Mouse (Mus musculus): ENCODE results near the gene Pdk2.

Gene Pdk2

GRCm38 (mm10) chr11:95071266-95071665 lies 30.1 kb upstream of the Pdk2 start:
- DNase-seq (ENCODE audit: extremely low read depth, insufficient read length, low spot score), result peak; percentile 47

DNA sequence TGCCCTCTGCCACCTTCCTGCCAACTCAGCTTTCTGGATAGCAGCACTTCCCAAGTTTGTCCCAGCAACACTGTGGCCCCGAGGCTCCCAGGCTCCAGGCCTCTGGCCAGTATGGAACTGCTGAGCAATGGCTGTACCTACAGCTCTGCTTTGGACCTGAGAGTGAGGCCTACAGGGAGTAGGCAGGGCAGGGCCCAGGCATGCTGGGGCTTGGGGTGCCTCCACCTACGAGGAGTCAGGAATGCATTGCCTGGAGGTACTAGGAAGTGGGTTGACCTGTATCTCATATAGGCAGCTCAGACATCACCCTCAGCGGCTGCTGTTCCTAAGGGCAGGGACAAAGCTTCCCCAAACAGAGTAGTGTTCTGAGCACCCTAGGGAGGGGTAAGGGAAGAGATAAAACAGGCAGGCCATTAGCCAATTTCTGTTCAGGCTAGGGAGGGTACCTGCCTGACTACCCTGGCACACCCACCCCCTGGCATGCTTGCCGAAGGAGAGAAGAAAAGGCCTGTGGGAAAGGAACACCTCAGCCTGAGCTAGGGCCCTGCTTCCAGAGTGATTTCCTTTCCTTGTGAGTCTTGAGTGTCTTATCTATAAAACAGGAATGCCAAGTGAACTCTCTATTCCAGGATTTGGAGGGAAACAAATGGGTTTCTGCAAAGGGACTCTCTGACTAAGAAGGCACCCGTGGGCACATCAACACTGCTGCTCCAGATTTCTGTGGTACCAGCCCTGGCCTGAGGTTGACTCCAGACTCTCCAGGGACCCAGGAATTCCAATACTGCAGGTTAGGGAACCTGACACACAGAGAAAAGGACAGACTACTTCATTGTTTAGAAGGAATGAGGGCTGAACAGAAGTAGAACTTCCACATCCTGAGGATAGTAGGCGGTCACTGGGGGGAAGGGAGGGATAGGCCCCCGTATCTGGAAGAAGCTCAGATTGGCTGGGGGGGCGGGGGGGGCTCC lies 29.3 kb upstream of the Pdk2 start:
- DNase-seq (ENCODE audit: extremely low read depth, insufficient read length, low spot score), result no peak

GRCm38 (mm10) chr11:95069226-95069957 lies 28.2 kb upstream of the Pdk2 start:
- DNase-seq (ENCODE audit: extremely low read depth, insufficient read length, low spot score), result no peak

DNA sequence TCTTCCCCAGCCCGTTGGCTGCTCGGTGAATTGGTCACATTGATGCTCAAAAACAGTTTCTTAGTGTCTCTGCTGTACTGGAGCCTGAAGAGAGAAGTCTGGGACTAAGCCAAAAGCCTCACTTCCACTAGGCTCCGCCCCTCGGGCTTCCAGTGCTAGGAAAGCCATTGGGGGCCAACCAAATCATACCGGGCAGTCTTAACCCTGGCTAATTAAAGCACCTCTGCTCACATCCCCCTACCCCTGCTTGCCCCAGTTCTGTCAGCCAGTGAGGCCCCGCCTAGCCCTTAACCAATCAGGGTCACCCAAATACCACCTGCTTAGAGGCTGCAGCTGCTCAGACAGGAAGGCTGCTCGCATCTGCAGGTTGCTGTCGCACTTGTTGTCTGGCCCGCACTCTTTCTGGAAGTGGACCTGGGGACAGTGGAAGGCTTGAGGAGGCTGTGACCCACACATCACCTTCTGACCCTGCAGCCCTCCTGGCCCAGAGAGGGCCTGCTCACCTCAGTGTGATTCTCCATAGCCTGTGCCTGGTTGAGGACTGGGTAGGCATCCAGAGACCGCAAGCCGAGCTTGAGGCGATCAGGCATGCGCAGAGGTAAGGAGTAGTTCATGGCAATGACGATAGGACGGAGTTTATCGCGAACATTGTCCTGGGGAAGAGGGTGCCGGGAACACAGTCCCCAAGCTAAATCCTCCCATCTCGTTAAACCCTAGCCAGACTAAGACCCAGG lies 15.8 kb upstream of the Pdk2 start:
- DNase-seq (ENCODE audit: extremely low read depth, insufficient read length, low spot score), result no peak

DNA sequence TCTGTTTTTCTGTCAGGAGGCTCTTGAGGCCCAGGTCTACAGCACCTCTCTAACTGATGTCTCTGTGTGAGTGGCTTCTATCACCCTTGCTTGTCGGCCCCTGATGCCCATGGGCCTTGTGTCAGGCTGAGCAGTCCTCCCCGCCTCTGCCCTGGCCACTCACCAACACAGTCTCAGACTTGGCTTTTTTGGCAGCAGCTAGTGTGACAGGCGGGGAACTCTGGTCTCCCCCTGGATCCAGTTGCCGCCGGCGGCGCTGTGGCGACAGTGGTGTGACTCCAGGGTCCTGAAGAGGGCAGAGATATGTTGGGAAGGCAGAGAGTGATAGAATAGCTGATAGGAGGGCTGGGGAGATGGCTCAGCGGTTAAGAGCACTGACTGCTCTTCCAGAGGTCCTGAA lies 11.9 kb upstream of the Pdk2 start:
- DNase-seq (ENCODE audit: extremely low read depth, insufficient read length, low spot score), result no peak

DNA sequence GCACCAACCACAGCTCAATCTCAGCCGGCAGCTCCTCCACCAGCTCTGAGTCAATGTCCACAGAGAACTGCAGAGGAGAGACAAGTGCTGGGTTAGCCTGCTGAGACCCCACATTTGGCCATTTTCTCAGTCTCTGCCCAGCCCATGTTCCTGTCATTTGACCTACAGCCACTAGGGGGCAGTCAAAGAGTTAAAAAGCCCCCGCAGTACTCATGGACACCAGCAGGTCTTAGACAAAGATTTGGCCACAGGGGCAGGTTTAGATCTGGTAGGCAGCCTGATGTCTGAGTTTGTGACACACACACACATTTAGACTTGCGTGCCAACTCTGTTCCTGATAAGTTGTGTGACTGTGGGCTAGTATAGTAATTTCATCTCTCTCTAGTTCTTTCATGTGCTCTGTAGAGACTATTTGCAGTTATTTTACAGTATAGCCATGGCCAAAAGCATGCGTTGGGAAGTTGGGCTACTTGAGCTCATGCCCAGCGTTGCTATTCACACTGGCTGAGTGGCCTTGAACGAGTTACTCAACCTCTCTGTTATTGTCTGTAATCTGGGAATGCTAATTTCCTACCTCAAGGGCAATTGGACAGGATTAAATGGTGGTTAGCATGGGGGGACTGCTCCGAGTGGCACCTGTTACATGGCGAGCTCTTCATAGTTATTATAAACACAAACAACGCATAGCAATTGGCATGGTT lies 6.0 kb upstream of the Pdk2 start:
- DNase-seq (ENCODE audit: extremely low read depth, insufficient read length, low spot score), result no peak

DNA sequence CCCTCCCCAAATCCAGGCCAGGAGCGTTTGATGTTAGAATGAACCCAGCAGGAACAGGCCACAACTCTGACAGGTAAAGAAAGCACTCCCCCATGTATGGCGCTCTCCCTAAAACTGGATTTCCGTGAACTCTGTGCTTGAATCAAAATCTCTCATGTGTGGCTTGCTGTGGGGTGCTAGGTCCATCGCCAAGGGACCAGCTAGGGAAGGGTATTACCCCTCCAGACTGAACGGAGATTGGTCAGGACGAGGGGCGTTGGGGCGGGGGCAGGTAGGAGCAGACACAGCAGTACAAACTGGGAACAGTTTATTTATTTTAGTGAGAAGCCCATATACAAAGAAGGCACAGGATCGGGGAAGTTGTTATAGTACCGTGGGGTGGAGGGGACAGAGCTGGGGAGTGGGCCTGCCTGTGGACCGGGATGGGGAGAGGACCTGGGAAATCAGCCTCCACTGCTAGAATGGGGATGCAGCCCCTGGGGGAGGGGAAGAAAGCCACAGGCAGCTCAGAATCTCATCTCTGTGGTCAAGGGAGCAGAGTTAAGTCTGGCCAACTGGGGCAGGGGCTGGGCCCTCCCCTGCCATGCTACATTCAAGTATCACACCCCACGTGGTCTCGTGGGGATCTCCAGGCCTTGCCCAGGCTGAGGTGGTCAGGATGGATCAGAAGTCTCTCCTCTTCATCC lies 3.2 kb upstream of the Pdk2 start:
- DNase-seq (ENCODE audit: extremely low read depth, insufficient read length, low spot score), result no peak

DNA sequence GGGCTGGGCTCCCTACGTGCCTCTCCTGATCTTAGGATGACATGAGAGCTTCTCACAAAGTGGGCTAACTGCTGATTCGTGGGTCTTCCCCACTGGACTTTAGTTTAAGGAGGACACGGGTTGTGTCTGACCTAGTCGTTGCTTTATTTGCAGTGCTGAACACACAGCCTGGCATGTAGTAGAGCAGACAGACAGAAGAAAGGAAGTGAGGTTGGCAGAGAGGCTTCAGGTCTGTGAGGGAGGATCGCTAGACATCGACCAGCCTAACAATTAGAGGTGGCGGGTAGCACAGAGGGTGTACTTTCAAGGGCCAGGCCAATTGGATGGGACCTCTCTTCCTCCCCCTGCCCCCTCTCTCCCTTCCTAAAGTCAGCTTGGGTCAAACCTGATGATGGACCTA lies 2.5 kb upstream of the Pdk2 start:
- DNase-seq (ENCODE audit: extremely low read depth, insufficient read length, low spot score), result no peak

GRCm38 (mm10) chr11:95043060-95043459 lies 1.9 kb upstream of the Pdk2 start:
- no peak for DNase-seq (ENCODE audit: extremely low read depth, insufficient read length, low spot score)

GRCm38 (mm10) chr11:95042096-95042495 lies 942 bp upstream of the Pdk2 start:
- peak; percentile 66 for DNase-seq (ENCODE audit: extremely low read depth, insufficient read length, low spot score)

- no peak for DNase-seq (ENCODE audit: extremely low read depth, insufficient read length, low spot score)
Measured at GRCm38 (mm10) chr11:95040491-95041138, 539 bp downstream of the Pdk2 start.

- no peak for DNase-seq (ENCODE audit: extremely low read depth, insufficient read length, low spot score)
Measured at GRCm38 (mm10) chr11:95039766-95040165, 1.4 kb downstream of the Pdk2 start.

- DNase-seq (ENCODE audit: extremely low read depth, insufficient read length, low spot score), result no peak
Measured at GRCm38 (mm10) chr11:95038818-95039655, 2.1 kb downstream of the Pdk2 start.

DNA sequence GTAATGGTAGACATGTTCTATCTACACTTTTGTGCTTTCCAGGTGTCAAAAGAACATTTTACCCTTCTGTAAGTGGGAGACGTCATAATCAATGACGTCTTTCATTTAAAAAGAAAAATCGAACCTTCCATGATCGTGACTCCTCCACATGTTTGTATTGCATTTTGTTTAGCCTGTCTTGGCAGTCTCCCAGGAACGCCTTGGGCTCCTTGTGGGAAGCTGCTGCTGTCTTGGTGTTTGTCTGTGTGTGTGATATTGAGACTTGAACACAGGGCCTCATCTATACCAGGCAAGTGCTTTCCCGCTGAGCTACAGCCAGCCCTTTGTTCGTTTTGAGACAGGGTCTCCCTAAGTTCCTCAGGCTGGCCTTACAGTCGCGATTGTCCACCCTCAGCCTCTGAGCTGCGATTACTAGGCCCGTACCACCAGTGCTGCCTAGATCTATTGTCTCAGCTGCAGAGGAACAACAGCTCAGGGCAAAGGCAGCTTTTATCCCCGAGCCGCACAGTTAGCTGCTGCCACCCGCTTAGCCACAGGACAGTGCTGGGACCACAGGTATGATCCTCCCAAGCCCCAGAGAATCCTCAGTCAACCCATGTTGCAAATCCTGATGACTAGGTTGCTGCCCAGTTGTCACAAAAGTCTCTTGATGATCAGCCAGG lies 2.9 kb downstream of the Pdk2 start:
- DNase-seq (ENCODE audit: extremely low read depth, insufficient read length, low spot score), result no peak

DNA sequence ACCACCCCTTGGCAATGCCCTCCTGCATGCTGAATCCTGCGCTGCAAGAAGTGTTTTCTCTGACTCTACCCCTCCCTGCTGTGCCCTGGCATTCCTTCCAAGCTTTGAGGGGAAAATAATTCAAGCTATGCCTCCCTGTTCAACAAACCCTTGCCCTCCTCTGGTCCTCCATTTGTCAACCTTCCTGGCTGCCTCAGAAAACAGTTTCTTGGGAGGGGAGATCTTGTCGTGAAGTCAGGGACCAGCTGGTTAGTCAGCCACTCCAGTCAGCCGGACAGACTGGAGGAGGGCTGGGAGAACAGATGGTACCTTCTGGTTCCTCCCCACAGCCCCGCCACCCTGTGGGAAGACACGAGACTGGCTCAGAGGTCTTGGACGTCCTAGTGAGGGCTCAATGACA lies 3.8 kb downstream of the Pdk2 start:
- no peak for DNase-seq (ENCODE audit: extremely low read depth, insufficient read length, low spot score)

DNA sequence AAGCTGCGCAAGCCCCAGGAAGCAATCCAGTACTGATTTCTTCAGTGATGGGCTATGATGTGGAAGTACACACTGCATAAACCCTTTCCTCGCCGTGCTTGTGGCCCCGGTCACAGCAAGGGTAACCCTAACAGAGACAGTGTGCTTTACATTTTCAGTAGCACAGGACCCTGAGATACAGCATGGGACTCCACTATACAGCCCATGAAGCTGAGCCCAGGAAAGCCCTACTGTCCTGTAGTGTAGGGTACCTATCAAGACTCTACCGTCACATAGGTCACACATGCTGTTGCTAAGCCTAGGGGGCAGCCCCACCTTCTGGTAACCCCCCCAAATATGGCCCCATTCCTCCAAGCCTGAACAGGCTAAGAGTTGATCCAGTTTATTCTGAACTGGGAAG lies 4.6 kb downstream of the Pdk2 start:
- no peak for DNase-seq (ENCODE audit: extremely low read depth, insufficient read length, low spot score)

DNA sequence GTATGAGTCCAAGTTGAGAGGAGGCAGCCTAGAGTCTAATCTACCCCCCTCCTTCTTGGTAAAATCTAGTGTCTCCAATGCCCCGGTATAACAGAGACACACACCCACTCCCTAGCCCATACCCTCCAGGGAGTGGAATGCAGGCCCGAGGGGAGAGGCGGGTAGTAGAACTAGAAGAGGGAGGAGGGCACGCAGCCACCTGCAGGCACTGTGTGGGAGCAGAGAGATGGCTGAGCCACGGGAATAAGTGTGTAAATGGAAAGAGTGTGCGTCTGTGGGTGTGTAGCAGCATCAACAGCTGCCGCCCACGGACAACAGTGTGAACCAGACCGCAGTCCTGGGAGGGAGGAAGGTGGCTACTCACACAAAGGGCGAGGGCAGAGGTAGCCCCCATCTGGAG lies 6.3 kb downstream of the Pdk2 start:
- DNase-seq (ENCODE audit: extremely low read depth, insufficient read length, low spot score), result no peak

DNA sequence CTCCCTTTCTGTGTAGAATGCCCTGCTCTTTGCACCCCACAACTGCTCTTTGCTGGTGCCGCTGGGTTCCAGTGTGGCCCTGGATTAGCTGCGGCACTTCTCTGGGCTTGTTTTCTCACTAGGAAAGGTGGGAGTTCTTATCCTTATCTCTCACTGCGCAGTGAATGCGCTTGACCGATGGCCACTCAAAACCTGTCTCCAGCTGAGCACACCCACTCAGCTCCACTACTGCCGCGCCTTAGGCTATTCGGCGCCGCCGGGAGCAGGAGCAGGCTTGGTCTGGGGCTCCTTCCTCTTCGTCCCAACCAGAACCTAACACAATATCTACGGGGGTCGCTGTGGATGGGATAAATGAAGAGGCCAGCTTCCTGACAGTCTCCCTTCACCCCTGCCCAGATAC lies 7.5 kb downstream of the Pdk2 start:
- no peak for DNase-seq (ENCODE audit: extremely low read depth, insufficient read length, low spot score)

Data from 3134 (cell line).